Mouse (Mus musculus): ENCODE data around the gene Grip2. TPM values are rescaled to one million over a fixed set of nuclear protein-coding genes. Genes with fewer than 3 reads are reported as not detected.

Grip2 gene
- polyA plus RNA-seq, 1 experiment, result 20.0 TPM

GRCm38 (mm10) chr6:91720588-91721214 is 106.3 kb downstream of the Grip2 start:
- Histone ChIP-seq H3K27ac (ENCODE audit: insufficient read depth, low read length) (peak overlapping the region; percentile 24; the same call in 1 of the 2 replicates), H3K4me1 (ENCODE audit: control insufficient read depth, insufficient read depth, low read length) (peaks cover 20% of the 10 kb centered on the region), H3K4me3 (ENCODE audit: insufficient read depth, low read length) (no peak overlapping the region)
- TF ChIP-seq CTCF (IDR thresholded peaks at IDR 0.05; ENCODE audit: extremely low read depth, insufficient read depth, low read length), result no peak
- no peak for TF ChIP-seq POLR2A (IDR thresholded peaks at IDR 0.05; ENCODE audit: extremely low read depth, insufficient read depth, low read length)

DNA sequence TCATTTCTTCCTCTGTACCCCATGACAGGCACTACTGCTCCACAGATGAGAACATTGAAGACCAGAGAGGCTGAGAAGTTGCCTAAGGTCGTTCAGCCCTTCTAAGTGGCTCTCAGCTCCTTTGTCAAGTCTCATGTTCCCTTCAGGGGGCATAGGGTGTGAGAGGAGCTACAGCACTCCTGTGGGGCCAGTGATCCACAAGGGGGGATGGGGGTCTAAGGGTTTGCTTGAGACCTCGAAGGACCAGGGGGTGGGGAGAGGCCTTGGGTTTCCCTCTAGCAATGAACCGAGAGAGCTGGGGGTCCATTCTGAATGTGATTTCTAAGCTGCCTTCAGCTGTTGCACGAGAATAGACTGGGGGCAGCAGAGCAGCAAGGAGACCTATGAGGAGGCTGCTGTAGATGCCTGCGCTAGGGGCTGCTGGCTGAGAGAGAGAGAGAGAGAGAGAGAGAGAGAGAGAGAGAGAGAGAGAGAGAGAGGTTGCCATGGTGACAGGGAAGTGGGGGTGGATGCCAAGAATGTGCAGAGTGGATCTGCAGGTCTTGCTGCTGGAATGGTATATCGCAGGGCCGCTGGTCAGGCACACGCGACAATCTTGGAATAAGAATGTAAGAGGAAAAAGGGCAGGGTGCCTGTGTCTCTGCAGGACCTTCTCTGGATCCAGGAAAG is 107.1 kb downstream of the Grip2 start:
- TF ChIP-seq CTCF (IDR thresholded peaks at IDR 0.05; ENCODE audit: extremely low read depth, insufficient read depth, low read length) (no peak), POLR2A (IDR thresholded peaks at IDR 0.05; ENCODE audit: extremely low read depth, insufficient read depth, low read length) (peak; percentile 22; the same call in 1 of the 2 replicates)
- H3K4me3 ChIP-seq (ENCODE audit: insufficient read depth, low read length), result no peak overlapping the region
- H3K4me1 ChIP-seq (ENCODE audit: control insufficient read depth, insufficient read depth, low read length), result peaks cover 20% of the 10 kb centered on the region
- peak overlapping the region; percentile 72 for H3K27ac ChIP-seq (ENCODE audit: insufficient read depth, low read length)

GRCm38 (mm10) chr6:91719042-91719747 is 107.9 kb downstream of the Grip2 start:
- peak overlapping the region; percentile 72 for H3K27ac ChIP-seq (ENCODE audit: insufficient read depth, low read length)
- H3K4me1 ChIP-seq (ENCODE audit: control insufficient read depth, insufficient read depth, low read length), result peaks cover 20% of the 10 kb centered on the region
- TF ChIP-seq POLR2A (IDR thresholded peaks at IDR 0.05; ENCODE audit: extremely low read depth, insufficient read depth, low read length), result no peak
- TF ChIP-seq CTCF (IDR thresholded peaks at IDR 0.05; ENCODE audit: extremely low read depth, insufficient read depth, low read length), result no peak
- H3K4me3 ChIP-seq (ENCODE audit: insufficient read depth, low read length), result no peak overlapping the region

- Histone ChIP-seq H3K4me3 (ENCODE audit: insufficient read depth, low read length) (no peak overlapping the region), H3K27ac (ENCODE audit: insufficient read depth, low read length) (peak overlapping the region; percentile 72), H3K4me1 (ENCODE audit: control insufficient read depth, insufficient read depth, low read length) (peaks cover 20% of the 10 kb centered on the region)
- TF ChIP-seq CTCF (IDR thresholded peaks at IDR 0.05; ENCODE audit: extremely low read depth, insufficient read depth, low read length) (no peak), POLR2A (IDR thresholded peaks at IDR 0.05; ENCODE audit: extremely low read depth, insufficient read depth, low read length) (no peak)
These were observed 108.4 kb downstream of the Grip2 start for GRCm38 (mm10) chr6:91718603-91719002.

DNA sequence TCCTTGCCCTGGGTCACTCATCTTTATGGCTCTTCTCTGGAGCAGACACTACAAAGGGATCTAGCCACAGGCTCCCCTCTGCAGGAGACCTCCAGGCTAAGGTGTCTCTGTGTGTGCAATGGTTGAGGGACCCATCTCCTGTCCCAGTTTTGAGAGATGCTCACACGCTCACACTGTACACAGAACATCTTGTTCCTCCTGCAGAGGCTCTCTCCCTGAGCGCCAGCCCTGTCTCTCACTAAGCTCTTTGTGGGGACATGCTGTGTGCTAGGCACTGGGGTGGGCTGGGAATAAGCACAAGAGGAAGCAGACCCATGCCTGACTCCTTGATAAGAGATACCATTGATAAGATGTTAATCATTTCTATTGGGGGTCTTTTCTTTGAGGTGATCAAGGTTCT is 109.0 kb downstream of the Grip2 start:
- Histone ChIP-seq H3K27ac (ENCODE audit: insufficient read depth, low read length) (peak overlapping the region; percentile 72), H3K4me3 (ENCODE audit: insufficient read depth, low read length) (no peak overlapping the region), H3K4me1 (ENCODE audit: control insufficient read depth, insufficient read depth, low read length) (peaks cover 20% of the 10 kb centered on the region)
- no peak for TF ChIP-seq CTCF (IDR thresholded peaks at IDR 0.05; ENCODE audit: extremely low read depth, insufficient read depth, low read length)
- TF ChIP-seq POLR2A (IDR thresholded peaks at IDR 0.05; ENCODE audit: extremely low read depth, insufficient read depth, low read length), result no peak

GRCm38 (mm10) chr6:91715988-91716810 is 110.9 kb downstream of the Grip2 start:
- H3K27ac ChIP-seq (ENCODE audit: insufficient read depth, low read length), result peak overlapping the region; percentile 40
- no peak for TF ChIP-seq CTCF (IDR thresholded peaks at IDR 0.05; ENCODE audit: extremely low read depth, insufficient read depth, low read length)
- TF ChIP-seq POLR2A (IDR thresholded peaks at IDR 0.05; ENCODE audit: extremely low read depth, insufficient read depth, low read length), result no peak
- no peak overlapping the region for H3K4me3 ChIP-seq (ENCODE audit: insufficient read depth, low read length)
- peaks cover 25% of the 10 kb centered on the region for H3K4me1 ChIP-seq (ENCODE audit: control insufficient read depth, insufficient read depth, low read length)

DNA sequence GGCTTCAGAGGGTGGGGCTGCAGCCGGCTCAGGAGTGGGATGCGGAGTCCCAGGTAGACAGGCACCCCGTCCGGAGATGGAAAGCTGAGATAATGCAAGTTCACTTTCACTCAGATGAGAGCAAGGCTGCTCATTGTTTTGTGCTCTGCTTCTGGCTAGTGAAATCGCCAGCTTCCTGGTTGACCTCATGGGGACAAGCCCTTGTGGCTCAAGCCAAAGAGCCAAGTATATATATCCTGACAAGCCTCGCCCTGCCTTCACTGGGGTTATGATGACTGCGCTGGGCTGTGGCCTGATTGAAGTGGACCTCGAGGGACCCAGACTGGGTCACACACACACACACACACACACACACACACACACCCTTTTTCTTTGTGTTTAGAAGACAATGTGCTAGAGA is 112.0 kb downstream of the Grip2 start:
- peaks cover 25% of the 10 kb centered on the region for H3K4me1 ChIP-seq (ENCODE audit: control insufficient read depth, insufficient read depth, low read length)
- TF ChIP-seq CTCF (IDR thresholded peaks at IDR 0.05; ENCODE audit: extremely low read depth, insufficient read depth, low read length) (no peak), POLR2A (IDR thresholded peaks at IDR 0.05; ENCODE audit: extremely low read depth, insufficient read depth, low read length) (no peak)

DNA sequence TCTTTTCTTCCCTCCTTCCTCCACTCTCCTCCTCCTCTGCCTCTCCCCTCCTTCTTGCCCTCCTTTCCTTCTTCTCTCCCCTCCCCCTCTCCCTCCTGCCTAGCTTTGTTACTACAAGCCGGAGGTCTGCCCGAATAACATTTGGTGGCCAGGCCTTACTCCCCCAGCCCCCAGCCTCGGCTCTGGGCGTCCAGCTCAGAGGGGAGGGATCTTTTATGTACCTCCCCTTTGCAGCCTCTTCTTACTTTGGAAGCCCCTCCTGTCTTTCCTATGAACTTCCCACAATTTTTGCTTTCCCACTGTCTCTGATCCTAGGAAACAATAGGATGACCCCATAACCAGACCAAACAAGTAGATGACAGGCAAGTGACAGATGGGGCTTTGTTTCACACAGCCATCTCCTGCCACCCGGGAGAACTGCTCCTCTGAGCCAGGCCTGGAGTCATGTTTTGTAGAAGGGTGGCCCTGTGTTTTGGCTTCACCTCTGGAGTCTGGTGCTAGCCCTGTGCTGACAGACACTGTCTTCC is 113.6 kb downstream of the Grip2 start:
- H3K4me1 ChIP-seq (ENCODE audit: control insufficient read depth, insufficient read depth, low read length), result peaks cover 10% of the 10 kb centered on the region
- no peak overlapping the region for H3K4me3 ChIP-seq (ENCODE audit: insufficient read depth, low read length)
- peak overlapping the region; percentile 82 for H3K27ac ChIP-seq (ENCODE audit: insufficient read depth, low read length)
- TF ChIP-seq CTCF (IDR thresholded peaks at IDR 0.05; ENCODE audit: extremely low read depth, insufficient read depth, low read length), result no peak
- no peak for TF ChIP-seq POLR2A (IDR thresholded peaks at IDR 0.05; ENCODE audit: extremely low read depth, insufficient read depth, low read length)

More for the DNA sequence above, 112.0 kb downstream of the Grip2 start:
- H3K4me3 ChIP-seq (ENCODE audit: insufficient read depth, low read length), result no peak overlapping the region
- H3K27ac ChIP-seq (ENCODE audit: insufficient read depth, low read length), result 0 out of 2 replicates have a peak overlapping the region, but pooled peaks have one; percentile 15
